Mouse (Mus musculus) yolk sac, embryonic 10.5 days (tissue): ENCODE measurements at regions not wholly inside any gene's neighbourhood (a gene's known extent, or its start where the extent isn't known, plus 50 kb on each side); places are given as distances from the start of the nearest gene placed in this dataset.
A peak's percentile ranks its signal among the peaks of the same experiment; 100 is the strongest.

Source experiments
- DNase-seq: peaks from one replicate; pipeline ENCODE4 v3.0.0-alpha.2; 2017; ENCODE audit warnings: low spot score

DNA sequence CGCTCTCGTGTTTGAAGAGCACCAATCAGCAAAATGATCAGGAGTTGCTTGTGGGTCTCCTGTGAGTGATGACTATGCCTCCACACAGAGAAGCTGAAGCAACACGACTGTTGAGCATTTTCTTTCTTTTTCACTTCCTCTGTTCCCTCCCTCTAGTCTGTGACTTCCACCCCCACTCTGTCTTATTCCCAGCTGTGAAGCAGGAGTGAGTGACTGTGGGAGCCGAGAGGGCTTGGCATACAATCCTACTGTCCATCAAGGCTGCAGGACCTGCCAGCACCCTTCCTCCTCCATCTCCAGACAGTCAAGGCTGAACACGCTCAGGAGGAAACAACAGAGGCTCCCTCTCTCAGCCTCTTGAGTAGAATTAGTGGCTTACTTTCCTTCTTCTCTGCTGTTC, 401.3 kb downstream of the Plcl1 start:
- no peak for DNase-seq

- DNase-seq = no peak
These were observed 403.2 kb downstream of the Plcl1 start for GRCm38 (mm10) chr1:55808724-55809519.

- DNase-seq = no peak
These were observed 406.8 kb downstream of the Plcl1 start for GRCm38 (mm10) chr1:55812486-55812885.

DNA sequence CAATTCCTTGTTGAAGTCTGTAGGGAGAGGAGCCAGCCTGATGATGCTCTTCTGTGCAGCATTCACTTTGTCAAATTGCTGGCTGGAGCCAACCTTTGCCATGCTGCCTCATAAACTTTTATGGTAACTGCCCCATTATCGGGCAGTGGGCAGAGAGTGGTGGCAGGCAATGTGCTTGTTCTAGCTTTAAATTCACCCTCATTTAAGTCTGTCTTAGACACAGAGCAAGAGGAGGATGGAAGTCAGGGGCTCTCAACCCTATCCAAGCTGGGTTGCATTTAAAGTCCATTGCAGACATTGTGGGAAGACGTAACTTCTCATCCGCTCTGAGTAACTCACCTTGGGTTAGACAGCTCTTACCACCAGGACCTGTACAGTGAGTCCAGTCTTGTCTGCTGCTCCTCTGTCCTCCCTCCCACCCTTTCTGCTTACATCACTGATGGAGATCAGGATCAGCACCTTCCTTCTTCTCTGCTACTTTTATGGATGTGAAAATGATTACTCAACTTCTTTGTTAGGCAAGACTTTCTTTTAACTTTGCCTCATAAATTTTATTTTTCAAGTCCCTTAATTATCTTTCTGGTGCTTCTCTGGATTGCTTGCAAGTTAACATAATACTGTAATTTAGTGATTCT, 415.3 kb downstream of the Plcl1 start:
- no peak for DNase-seq

DNA sequence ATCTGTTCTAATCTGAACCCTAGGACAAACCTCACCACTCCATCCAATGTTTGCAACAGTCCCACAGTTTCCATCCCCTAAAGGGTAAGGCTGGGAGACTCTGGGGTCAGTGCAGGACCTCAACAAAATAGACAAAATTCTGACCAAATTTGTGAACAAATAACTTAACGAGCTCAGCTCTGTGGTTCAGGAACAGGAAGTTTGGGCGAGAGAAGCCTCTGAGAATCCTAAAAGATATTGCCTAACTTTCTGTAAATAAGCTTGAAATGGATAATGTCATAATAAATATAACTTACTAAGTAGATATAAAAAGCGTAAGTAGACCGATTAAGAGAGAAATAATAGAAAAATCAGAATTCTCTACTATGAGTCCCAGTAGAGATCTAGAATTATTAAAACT, 416.9 kb downstream of the Plcl1 start:
- DNase-seq = no peak

- DNase-seq = no peak
These were observed 421.5 kb downstream of the Plcl1 start for GRCm38 (mm10) chr1:55827191-55827590.

DNA sequence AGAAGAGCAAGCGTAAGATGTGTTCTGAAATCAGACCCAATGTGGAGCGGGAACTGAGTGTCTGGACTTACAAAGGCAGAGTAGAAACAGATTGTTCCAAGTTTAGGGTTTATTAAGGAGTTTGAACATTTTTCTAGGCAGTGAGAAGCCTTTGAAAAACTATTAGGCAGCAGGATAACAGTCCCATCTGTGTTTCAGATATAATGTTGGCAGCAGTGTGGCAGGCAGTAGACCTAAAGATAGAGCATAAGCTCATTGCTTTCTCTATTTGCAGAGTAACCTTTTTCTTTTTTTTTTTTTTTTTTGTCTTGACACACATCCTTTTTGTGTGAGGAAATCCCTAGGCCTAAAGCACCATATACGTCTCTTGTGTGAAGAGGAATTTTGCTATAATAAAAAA, 429.6 kb downstream of the Plcl1 start:
- no peak for DNase-seq

DNA sequence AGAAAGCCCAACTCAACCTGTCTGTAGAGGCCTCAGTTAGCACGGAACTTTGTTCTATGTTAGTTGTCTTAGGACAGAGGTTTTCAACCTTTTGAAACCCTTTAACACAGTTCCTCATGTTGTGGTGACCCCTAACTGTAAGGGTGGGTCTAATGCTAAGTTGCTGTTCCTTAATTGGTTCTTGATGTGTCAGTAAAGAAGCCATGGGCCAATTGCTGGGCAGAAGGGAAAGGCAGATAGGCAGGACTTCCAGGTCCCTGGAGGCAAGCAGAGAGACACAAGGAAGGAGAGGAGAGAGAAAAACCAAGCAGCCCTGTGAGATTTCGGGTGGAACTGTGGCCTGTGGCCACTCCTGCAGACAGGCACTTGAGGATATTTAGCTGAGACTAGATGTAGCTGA, 431.0 kb downstream of the Plcl1 start:
- no peak for DNase-seq

DNA sequence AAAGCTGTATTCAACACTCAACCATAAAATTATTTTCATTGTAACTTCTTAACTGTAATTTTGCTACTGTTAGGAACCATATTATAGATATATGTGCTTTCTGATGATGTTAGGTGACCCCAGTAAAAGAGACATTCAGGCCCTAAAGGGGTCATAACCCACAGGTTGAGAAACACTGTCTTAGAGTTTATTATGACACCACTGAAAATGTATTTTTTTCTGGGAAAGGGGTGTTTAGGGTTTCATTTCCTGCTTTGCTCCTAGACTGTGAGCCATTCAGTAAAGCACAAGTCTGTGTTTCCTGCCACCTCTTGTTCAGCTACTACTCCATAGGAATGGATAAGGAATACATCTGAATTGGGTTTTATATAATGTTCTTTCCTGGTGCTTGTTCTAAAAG, 431.6 kb downstream of the Plcl1 start:
- no peak for DNase-seq

DNA sequence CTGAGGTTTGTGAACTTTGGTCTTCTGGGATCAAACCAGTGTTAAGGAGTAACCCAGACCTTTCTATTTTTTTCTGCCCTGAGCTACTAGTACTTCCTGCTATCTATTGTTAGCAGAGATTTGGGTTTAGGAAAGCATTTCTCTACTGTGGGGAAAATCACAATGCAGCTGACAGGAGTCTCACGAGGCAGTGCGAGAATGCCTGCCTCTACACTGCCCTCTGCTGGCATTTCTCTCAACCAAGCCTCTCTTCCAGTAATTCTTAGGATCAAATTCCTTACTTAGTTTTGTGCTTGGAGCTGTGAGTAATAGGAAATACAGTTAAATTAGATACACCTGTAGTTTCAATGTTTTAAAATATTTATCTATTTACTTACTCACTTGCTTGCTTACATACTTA, 432.4 kb downstream of the Plcl1 start:
- peak; percentile 21 for DNase-seq

GRCm38 (mm10) chr1:55848806-55849205, 443.1 kb downstream of the Plcl1 start:
- no peak for DNase-seq

DNA sequence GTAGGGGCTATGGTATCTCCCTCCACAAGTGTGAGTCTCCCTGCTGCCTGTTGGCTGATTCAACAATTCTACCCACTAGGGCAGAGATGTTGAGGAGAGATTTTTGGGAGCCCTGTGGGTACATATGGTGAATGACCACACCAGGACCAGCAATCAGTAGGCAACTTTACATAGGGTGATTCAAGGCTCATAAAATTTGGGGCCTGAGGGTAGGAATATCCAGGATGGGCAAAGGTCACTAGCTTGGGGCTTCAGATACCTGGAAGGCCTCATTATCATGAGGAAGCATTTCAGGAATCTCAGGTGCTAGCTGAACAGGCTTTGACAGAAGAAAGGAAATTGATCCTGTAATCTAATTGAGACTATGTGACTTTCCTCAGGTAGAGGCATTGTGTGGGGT, 446.6 kb downstream of the Plcl1 start:
- no peak for DNase-seq

DNA sequence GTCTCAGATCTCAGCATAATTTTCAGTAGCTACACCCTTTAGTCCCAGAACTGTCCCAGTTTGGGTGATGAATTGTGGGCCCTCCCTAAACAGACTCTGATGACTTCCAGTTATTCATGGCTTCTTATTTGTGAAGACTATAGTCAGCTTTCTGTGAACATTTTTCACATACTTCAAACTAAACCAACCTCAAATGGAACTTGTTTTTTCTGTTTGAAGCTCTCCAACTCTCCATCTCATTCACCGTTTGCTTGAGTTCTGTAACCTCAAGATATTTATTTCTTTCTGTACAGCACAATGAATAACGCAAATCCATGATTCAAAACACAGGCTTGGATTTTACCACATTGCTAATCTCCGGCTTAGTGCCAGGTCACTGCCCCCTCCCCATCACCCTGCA, 453.4 kb downstream of the Plcl1 start:
- no peak for DNase-seq

DNA sequence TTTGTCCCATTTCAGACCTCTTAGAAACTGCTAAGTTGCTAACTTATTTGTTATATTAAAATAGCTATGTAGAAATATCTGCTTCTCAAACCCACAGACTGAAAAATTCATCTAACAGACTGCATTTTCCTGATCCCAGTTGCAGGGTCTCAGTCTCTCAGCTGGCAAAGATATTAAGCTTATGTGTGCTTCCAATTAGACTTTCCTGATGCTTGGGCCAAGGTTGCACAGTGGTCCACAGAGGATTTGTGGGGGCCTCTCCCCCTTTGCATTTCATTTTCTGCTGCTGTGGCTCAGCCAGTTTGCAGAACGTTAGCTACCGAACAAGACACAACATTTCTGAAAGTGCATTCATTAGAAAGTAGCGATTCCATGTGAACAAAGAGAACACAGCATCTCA, 457.4 kb downstream of the Plcl1 start:
- DNase-seq = no peak

DNA sequence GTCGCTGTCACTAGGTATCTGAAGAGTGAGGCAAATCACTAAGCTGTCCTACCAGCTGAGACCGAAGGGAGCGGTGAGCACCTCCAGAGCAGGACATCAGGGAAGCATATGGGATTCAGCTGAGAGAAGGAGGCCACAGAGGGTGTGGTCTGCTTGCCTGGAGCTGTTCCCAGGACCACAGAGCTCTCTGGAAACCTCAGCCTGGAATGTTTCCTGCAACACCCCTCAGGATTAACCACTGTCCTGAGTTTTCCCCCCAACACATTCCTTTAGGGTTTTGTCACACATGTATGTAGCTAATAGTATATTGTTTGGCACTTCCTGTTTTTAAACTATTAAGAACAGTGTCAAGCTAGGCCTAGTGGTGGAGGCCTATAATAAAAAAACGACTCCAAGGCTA, 459.6 kb downstream of the Plcl1 start:
- DNase-seq = no peak

GRCm38 (mm10) chr1:55866677-55867076, 461.0 kb downstream of the Plcl1 start:
- no peak for DNase-seq

DNA sequence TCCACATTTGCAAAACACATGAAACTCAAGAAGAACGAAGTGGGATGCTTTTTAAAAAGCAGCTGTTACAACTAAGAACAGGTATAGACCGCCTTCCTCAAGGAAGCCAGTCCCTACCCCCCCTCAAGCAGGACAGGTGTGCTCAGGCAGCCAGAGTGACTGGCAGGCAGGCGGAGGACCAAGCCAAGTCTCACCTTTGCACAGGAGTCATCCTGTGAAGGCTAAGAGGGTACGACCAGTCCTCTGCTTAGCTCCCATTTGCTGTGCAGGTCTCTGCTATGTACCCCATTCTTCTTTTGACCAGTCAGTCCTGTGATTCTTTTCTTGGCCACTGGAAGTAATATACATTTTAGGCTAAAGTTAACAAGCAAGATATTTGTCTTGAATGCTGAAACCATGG, 467.9 kb downstream of the Plcl1 start:
- DNase-seq = no peak

- DNase-seq = peak; percentile 32
These were observed 468.6 kb downstream of the Plcl1 start for GRCm38 (mm10) chr1:55874143-55874867.

GRCm38 (mm10) chr1:55874868-55875144, 469.1 kb downstream of the Plcl1 start:
- DNase-seq = no peak

- no peak for DNase-seq
These were observed 478.9 kb downstream of the Plcl1 start for GRCm38 (mm10) chr1:55884576-55884975.

GRCm38 (mm10) chr1:55886383-55887070, 480.8 kb downstream of the Plcl1 start:
- DNase-seq = peak; percentile 16

DNA sequence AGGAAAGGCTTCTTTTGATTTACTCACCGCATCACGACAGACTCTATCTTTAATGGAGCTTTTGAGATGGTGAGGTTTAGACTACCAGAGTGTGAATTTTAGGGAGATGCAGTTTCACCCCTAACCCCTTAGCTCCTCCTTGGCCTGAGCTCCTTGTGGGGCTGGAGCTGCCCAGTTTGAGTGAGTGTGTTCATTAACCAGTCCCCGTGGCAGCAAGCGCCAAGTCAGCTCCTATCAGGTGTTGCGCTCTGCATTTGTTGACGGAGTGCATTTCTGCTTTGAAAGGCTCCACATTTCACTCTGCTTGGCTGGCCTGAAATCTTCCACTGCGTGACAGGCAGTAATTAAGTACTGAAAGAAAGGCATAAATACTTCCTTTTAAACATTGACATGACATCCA, 481.7 kb downstream of the Plcl1 start:
- peak; percentile 40 for DNase-seq
